Comparison of ENCODE assay signal across 16 mouse cellular contexts in the genomic region with DNA sequence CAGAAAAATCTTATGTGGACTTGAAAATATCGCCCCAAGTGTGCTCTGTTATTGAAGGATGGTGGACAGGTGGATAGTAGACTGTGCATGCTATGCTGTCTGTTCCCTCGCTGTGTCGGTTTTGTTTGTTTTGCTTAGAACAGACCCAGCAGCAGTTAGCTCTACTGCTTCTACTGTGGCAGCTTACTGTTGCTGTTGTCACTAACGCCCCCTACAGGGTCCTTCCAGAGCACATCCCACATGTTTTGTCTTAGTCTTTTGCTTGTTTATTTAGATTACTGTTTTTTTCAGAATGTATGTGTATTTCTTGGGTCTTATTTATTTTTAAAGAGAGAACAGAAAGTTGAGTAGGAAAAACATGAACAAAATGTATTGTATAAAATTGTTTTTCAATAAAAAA. TPM values are rescaled to one million over a fixed set of nuclear protein-coding genes. Genes with fewer than 3 reads are reported as not detected.
DNase-seq lines count a peak whose midpoint lies in the region; ATAC-seq and TF ChIP-seq lines count a peak whose summit lies in the region.
"Had no signal": no experiment of that assay in that cellular context is flagged by ENCODE, and none has a peak within 500 bp of the region (broad histone marks: within the 10 kb centered on the region; RNA-seq: fewer than 3 reads in every experiment).

No protein-coding gene starts in this region.

- TF ChIP-seq CTCF in liver, adult 2 months (IDR thresholded peaks at IDR 0.05; ENCODE audit: low read depth, low read length), result peak; percentile 13; the same call in 1 of the 2 replicates
- peak; percentile 38 for TF ChIP-seq CTCF in E14TG2a.4 (conservative IDR thresholded peaks at IDR 0.05; ENCODE audit: low read length)

- H3K27me3 ChIP-seq in liver, adult 2 months (ENCODE audit: control insufficient read depth, insufficient read depth, low read length), result no peaks in the 10 kb centered on the region
- H3K27me3 ChIP-seq in E14TG2a.4 (ENCODE audit: insufficient read depth, low read length), result no peaks in the 10 kb centered on the region
- H3K27me3 ChIP-seq: limb, embryonic 15.5 days; neural tube, embryonic 12.5 days; stomach, embryonic 15.5 days had no signal

- no peaks in the 10 kb centered on the region for H3K9me3 ChIP-seq in E14TG2a.4 (ENCODE audit: low read length)
- H3K9me3 ChIP-seq: limb, embryonic 15.5 days; midbrain, embryonic 10.5 days; neural tube, embryonic 12.5 days; stomach, embryonic 15.5 days had no signal

- peak; percentile 10 for DNase-seq in adrenal gland, postnatal 14 days
- DNase-seq in adrenal gland, postnatal 4 days (ENCODE audit: low spot score in 2 of 2), result no peak
- no peak for DNase-seq in liver, adult 2 months (ENCODE audit: extremely low read depth, low read depth, low spot score)
- DNase-seq in liver, result no peak
- no peak for DNase-seq in frontal cortex, postnatal 10 days (ENCODE audit: low spot score in 2 of 2)
- DNase-seq: cerebellum, adult 11-12 months; heart, postnatal 10 days; kidney, adult 8-10 months had no signal

- ATAC-seq in granulocyte monocyte progenitor cell, adult 5-6 weeks (replicated peaks; ENCODE audit: poor library complexity, severe bottlenecking), result peak; percentile 53; the same call in 1 of the 2 replicates
- no peak for ATAC-seq in activated CD4-positive, CD25-positive, alpha-beta regulatory T cell, adult 4 months

- no peak for TF ChIP-seq POLR2A in liver, adult 2 months (IDR thresholded peaks at IDR 0.05; ENCODE audit: extremely low read depth, insufficient read depth, low read length)

- H3K79me2 ChIP-seq in liver, adult 2 months (ENCODE audit: control insufficient read depth, insufficient read depth, low read length), result no peaks in the 10 kb centered on the region

- WGBS in liver, adult 2 months, result 80% methylated on average over 4 of the region's 4 CpGs

- no peak overlapping the region for H3K9ac ChIP-seq in liver, adult 2 months (ENCODE audit: low read depth, low read length)
- H3K9ac ChIP-seq: limb, embryonic 15.5 days; neural tube, embryonic 12.5 days; stomach, embryonic 15.5 days had no signal

- no peak overlapping the region for H3K27ac ChIP-seq in liver, adult 2 months (replicated peaks; ENCODE audit: insufficient read depth, low read depth, low read length)
- H3K27ac ChIP-seq: limb, embryonic 15.5 days; midbrain, embryonic 10.5 days; neural tube, embryonic 12.5 days; stomach, embryonic 15.5 days had no signal

- peaks cover 70% of the 10 kb centered on the region for H3K36me3 ChIP-seq in liver, adult 2 months (ENCODE audit: control insufficient read depth, insufficient read depth, low read length)
- peaks cover 88% of the 10 kb centered on the region for H3K36me3 ChIP-seq in E14TG2a.4 (ENCODE audit: insufficient read depth, low read length)

- no peak overlapping the region for H3K4me3 ChIP-seq in liver, adult 2 months (ENCODE audit: insufficient read depth, low read depth, low read length)
- H3K4me3 ChIP-seq in E14TG2a.4 (replicated peaks; ENCODE audit: low read length), result no peak overlapping the region
- H3K4me3 ChIP-seq: limb, embryonic 15.5 days; midbrain, embryonic 10.5 days; neural tube, embryonic 12.5 days; stomach, embryonic 15.5 days had no signal

- H3K4me1 ChIP-seq in liver, adult 2 months (ENCODE audit: control insufficient read depth, insufficient read depth, low read length), result no peaks in the 10 kb centered on the region; the same call in 1 of the 2 replicates
- H3K4me1 ChIP-seq in E14TG2a.4 (replicated peaks; ENCODE audit: low read depth, low read length), result no peaks in the 10 kb centered on the region
- H3K4me1 ChIP-seq: limb, embryonic 15.5 days; midbrain, embryonic 10.5 days; neural tube, embryonic 12.5 days; stomach, embryonic 15.5 days had no signal

RNA-seq across cellular contexts. Expression of a gene that starts 8.2 kb away (rescaled TPM):
- 610 and 618 TPM in 2 replicates for total RNA-seq in adrenal gland, postnatal 14 days (2021)
- total RNA-seq in adrenal gland, postnatal 4 days (2021), result 100 to 1,000 TPM; 295 to 326 TPM
- total RNA-seq in liver, adult 2 months (2014; rRNA removed), result 275 and 293 TPM in 2 replicates
- 89.6 and 90.8 TPM in 2 replicates for polyA plus RNA-seq in liver, adult 2 months (2012; rRNA removed)
- 156 and 193 TPM in 2 replicates for total RNA-seq in granulocyte monocyte progenitor cell, adult 5-6 weeks (2014; fragmentation: Nextera tagmentation)
- 141 and 174 TPM in 2 replicates for total RNA-seq in granulocyte monocyte progenitor cell, adult 5-6 weeks (2017)
- 100 to 1,000 TPM; 243 TPM for polyA plus RNA-seq in activated CD4-positive, CD25-positive, alpha-beta regulatory T cell, adult 4 months (2017; shearing (Covaris generic))

RNA-seq across cellular contexts. Expression of a gene that starts 26.9 kb away (rescaled TPM):
- total RNA-seq in adrenal gland, postnatal 14 days (2021), result not detected in 2 replicates
- total RNA-seq in adrenal gland, postnatal 4 days (2021), result not detected
- total RNA-seq in liver, adult 2 months (2014; rRNA removed), result not detected in 2 replicates
- polyA plus RNA-seq in liver, adult 2 months (2012; rRNA removed), result not detected in 2 replicates
- not detected in 2 replicates for total RNA-seq in granulocyte monocyte progenitor cell, adult 5-6 weeks (2014; fragmentation: Nextera tagmentation)
- total RNA-seq in granulocyte monocyte progenitor cell, adult 5-6 weeks (2017), result not detected in 2 replicates
- under 1 TPM; 0.38 to 0.98 TPM for polyA plus RNA-seq in activated CD4-positive, CD25-positive, alpha-beta regulatory T cell, adult 4 months (2017; shearing (Covaris generic))
- total RNA-seq: gastrocnemius, postnatal 4 days; heart, postnatal 10 days had no signal

RNA-seq across cellular contexts. Expression of a gene that starts 34.2 kb away (rescaled TPM):
- total RNA-seq in adrenal gland, postnatal 14 days (2021), result 35.8 and 44.3 TPM in 2 replicates
- total RNA-seq in adrenal gland, postnatal 4 days (2021), result 10 to 100 TPM; 36.2 to 41.2 TPM
- total RNA-seq in liver, adult 2 months (2014; rRNA removed), result 9.7 and 13.6 TPM in 2 replicates
- polyA plus RNA-seq in liver, adult 2 months (2012; rRNA removed), result 15.9 and 16.2 TPM in 2 replicates
- 16.8 and 48.8 TPM in 2 replicates for total RNA-seq in granulocyte monocyte progenitor cell, adult 5-6 weeks (2014; fragmentation: Nextera tagmentation)
- total RNA-seq in granulocyte monocyte progenitor cell, adult 5-6 weeks (2017), result 12.7 and 15.7 TPM in 2 replicates
- 1 to 10 TPM; 5.8 to 7.8 TPM for polyA plus RNA-seq in activated CD4-positive, CD25-positive, alpha-beta regulatory T cell, adult 4 months (2017; shearing (Covaris generic))
